Mouse (Mus musculus): ENCODE data around the gene Nipa2.
"Not testable (repeated sequence)": the region's sequence is repeated elsewhere in the genome, so short reads cannot be mapped to it uniquely, and the experiment has no call there.

Gene Nipa2

GRCm38 (mm10) chr7:55957916-55958315 is 4.4 kb downstream of the Nipa2 start:
- in situ Hi-C loops (cut with MboI; ENCODE audit: low pct_unique_long_range_greater_than_20kb in 1 of 2, low sequenced_read_pairs in 2 of 2, unreplicated experiment in 1 of 2): no loop called here

- in situ Hi-C loops (cut with MboI; ENCODE audit: low pct_unique_long_range_greater_than_20kb in 1 of 2, low sequenced_read_pairs in 2 of 2, unreplicated experiment in 1 of 2): no loop called here
Observed at GRCm38 (mm10) chr7:55957178-55957577, 5.1 kb downstream of the Nipa2 start.

GRCm38 (mm10) chr7:55956054-55956453 is 6.2 kb downstream of the Nipa2 start:
- in situ Hi-C loops (cut with MboI; ENCODE audit: low pct_unique_long_range_greater_than_20kb in 1 of 2, low sequenced_read_pairs in 2 of 2, unreplicated experiment in 1 of 2): no loop called here

- in situ Hi-C loops (cut with MboI; ENCODE audit: low pct_unique_long_range_greater_than_20kb in 1 of 2, low sequenced_read_pairs in 2 of 2, unreplicated experiment in 1 of 2): no loop called here
Observed at GRCm38 (mm10) chr7:55938341-55938740, 23.9 kb downstream of the Nipa2 start.

- in situ Hi-C loops (cut with MboI; ENCODE audit: low pct_unique_long_range_greater_than_20kb in 1 of 2, low sequenced_read_pairs in 2 of 2, unreplicated experiment in 1 of 2): no loop called here
Observed at GRCm38 (mm10) chr7:55935025-55935424, 27.3 kb downstream of the Nipa2 start.

GRCm38 (mm10) chr7:55928649-55929048 is 33.6 kb downstream of the Nipa2 start:
- in situ Hi-C loops (cut with MboI; ENCODE audit: low pct_unique_long_range_greater_than_20kb in 1 of 2, low sequenced_read_pairs in 2 of 2, unreplicated experiment in 1 of 2): no loop called here

GRCm38 (mm10) chr7:55927262-55927661 is 35.0 kb downstream of the Nipa2 start:
- in situ Hi-C loops (cut with MboI; ENCODE audit: low pct_unique_long_range_greater_than_20kb in 1 of 2, low sequenced_read_pairs in 2 of 2, unreplicated experiment in 1 of 2): no loop called here

GRCm38 (mm10) chr7:55918365-55918764 is 43.9 kb downstream of the Nipa2 start:
- in situ Hi-C loops (cut with MboI; ENCODE audit: low pct_unique_long_range_greater_than_20kb in 1 of 2, low sequenced_read_pairs in 2 of 2, unreplicated experiment in 1 of 2): not testable (repeated sequence)

- in situ Hi-C loops (cut with MboI; ENCODE audit: low pct_unique_long_range_greater_than_20kb in 1 of 2, low sequenced_read_pairs in 2 of 2, unreplicated experiment in 1 of 2): no loop called here
Observed at GRCm38 (mm10) chr7:55912118-55912517, 50.2 kb downstream of the Nipa2 start.

- in situ Hi-C loops (cut with MboI; ENCODE audit: low pct_unique_long_range_greater_than_20kb in 1 of 2, low sequenced_read_pairs in 2 of 2, unreplicated experiment in 1 of 2): no loop called here
Observed at GRCm38 (mm10) chr7:55911371-55911770, 50.9 kb downstream of the Nipa2 start.

GRCm38 (mm10) chr7:55910356-55910755 is 51.9 kb downstream of the Nipa2 start:
- in situ Hi-C loops (cut with MboI; ENCODE audit: low pct_unique_long_range_greater_than_20kb in 1 of 2, low sequenced_read_pairs in 2 of 2, unreplicated experiment in 1 of 2): no loop called here

- in situ Hi-C loops (cut with MboI; ENCODE audit: low pct_unique_long_range_greater_than_20kb in 1 of 2, low sequenced_read_pairs in 2 of 2, unreplicated experiment in 1 of 2): no loop called here
Observed at GRCm38 (mm10) chr7:55909519-55909918, 52.8 kb downstream of the Nipa2 start.

GRCm38 (mm10) chr7:55905449-55905848 is 56.8 kb downstream of the Nipa2 start:
- in situ Hi-C loops (cut with MboI; ENCODE audit: low pct_unique_long_range_greater_than_20kb in 1 of 2, low sequenced_read_pairs in 2 of 2, unreplicated experiment in 1 of 2): no loop called here

GRCm38 (mm10) chr7:55903766-55904165 is 58.5 kb downstream of the Nipa2 start:
- in situ Hi-C loops (cut with MboI; ENCODE audit: low pct_unique_long_range_greater_than_20kb in 1 of 2, low sequenced_read_pairs in 2 of 2, unreplicated experiment in 1 of 2): no loop called here

GRCm38 (mm10) chr7:55891797-55892196 is 70.5 kb downstream of the Nipa2 start:
- in situ Hi-C loops (cut with MboI; ENCODE audit: low pct_unique_long_range_greater_than_20kb in 1 of 2, low sequenced_read_pairs in 2 of 2, unreplicated experiment in 1 of 2): no loop called here

- in situ Hi-C loops (cut with MboI; ENCODE audit: low pct_unique_long_range_greater_than_20kb in 1 of 2, low sequenced_read_pairs in 2 of 2, unreplicated experiment in 1 of 2): no loop called here
Observed at GRCm38 (mm10) chr7:55890731-55891130, 71.5 kb downstream of the Nipa2 start.

- in situ Hi-C loops (cut with MboI; ENCODE audit: low pct_unique_long_range_greater_than_20kb in 1 of 2, low sequenced_read_pairs in 2 of 2, unreplicated experiment in 1 of 2): no loop called here
Observed at GRCm38 (mm10) chr7:55889996-55890395, 72.3 kb downstream of the Nipa2 start.

GRCm38 (mm10) chr7:55888603-55889002 is 73.7 kb downstream of the Nipa2 start:
- in situ Hi-C loops (cut with MboI; ENCODE audit: low pct_unique_long_range_greater_than_20kb in 1 of 2, low sequenced_read_pairs in 2 of 2, unreplicated experiment in 1 of 2): no loop called here
